In genomic region chr9:87984910-87985309, GRCm38 (mm10) we compare ENCODE assay signal across 24 mouse cellular contexts.
DNase-seq lines count a peak whose midpoint lies in the region; ATAC-seq lines count a peak whose summit lies in the region.
"Had no signal": no experiment of that assay in that cellular context is flagged by ENCODE, and none has a peak within 500 bp of the region (broad histone marks: within the 10 kb centered on the region; RNA-seq: fewer than 3 reads in every experiment).

No protein-coding gene starts in this region.

- 66% methylated on average over 3 of the region's 3 CpGs for WGBS in hindbrain, embryonic 10.5 days
- 64% methylated on average over 3 of the region's 3 CpGs for WGBS in hindbrain, embryonic 16.5 days
- 36% methylated on average over 3 of the region's 3 CpGs for WGBS in embryonic facial prominence, embryonic 15.5 days
- 12% methylated on average over 3 of the region's 3 CpGs for WGBS in limb, embryonic 12.5 days
- 68% methylated on average over 3 of the region's 3 CpGs for WGBS in kidney, embryonic 14.5 days

- no peak overlapping the region for H3K9ac ChIP-seq in hindbrain, embryonic 16.5 days (ENCODE audit: low read depth, low read length)
- no peak overlapping the region for H3K9ac ChIP-seq in embryonic facial prominence, embryonic 15.5 days
- no peak overlapping the region for H3K9ac ChIP-seq in limb, embryonic 12.5 days (replicated peaks)
- H3K9ac ChIP-seq in kidney, embryonic 14.5 days (ENCODE audit: low read depth, low read length) = no peak overlapping the region
- H3K9ac ChIP-seq: embryonic facial prominence, embryonic 12.5 days; hindbrain, embryonic 13.5 days; intestine, embryonic 15.5 days; midbrain, embryonic 12.5 days; neural tube, embryonic 12.5 days had no signal

- no peak for ATAC-seq in hindbrain, embryonic 16.5 days
- peak; percentile 29; the same call in 1 of the 2 replicates for ATAC-seq in embryonic facial prominence, embryonic 15.5 days (ENCODE audit: insufficient number of reproducible peaks, low FRiP score, low TSS enrichment, low read depth)
- ATAC-seq in limb, embryonic 12.5 days (ENCODE audit: insufficient number of reproducible peaks, insufficient read depth, low FRiP score, low TSS enrichment, low read depth) = peak; percentile 84
- no peak for ATAC-seq in kidney, embryonic 14.5 days (ENCODE audit: low FRiP score, low TSS enrichment)
- no peak for ATAC-seq in megakaryocyte-erythroid progenitor cell, adult 5-6 weeks (replicated peaks; ENCODE audit: low FRiP score, low TSS enrichment, poor library complexity, severe bottlenecking)
- ATAC-seq: intestine, embryonic 15.5 days had no signal

- peak; percentile 18 for DNase-seq in hindbrain, embryonic 10.5 days (ENCODE audit: low spot score)
- peak; percentile 64 for DNase-seq in embryo, embryonic 11 days
- DNase-seq in left cerebral cortex, postnatal 10 days (ENCODE audit: extremely low spot score in 1 of 2, low spot score in 2 of 2) = no peak
- DNase-seq: cerebellum, adult 9-11 months; gastrocnemius, adult 2 months; heart, postnatal 10 days; kidney, adult 9 months; kidney, postnatal 36 days; lung, adult 2 months; lung, postnatal 4 days; right cerebral cortex, adult 18-20 months; thymus, postnatal 25 days had no signal

- no peak overlapping the region for H3K27ac ChIP-seq in hindbrain, embryonic 10.5 days
- no peak overlapping the region for H3K27ac ChIP-seq in hindbrain, embryonic 16.5 days (ENCODE audit: low read depth, low read length)
- H3K27ac ChIP-seq in embryonic facial prominence, embryonic 15.5 days (replicated peaks) = no peak overlapping the region
- 0 out of 2 replicates have a peak overlapping the region, but pooled peaks have one; percentile 74 for H3K27ac ChIP-seq in limb, embryonic 12.5 days
- H3K27ac ChIP-seq in kidney, embryonic 14.5 days (ENCODE audit: low read depth, low read length) = no peak overlapping the region
- H3K27ac ChIP-seq: embryonic facial prominence, embryonic 12.5 days; gastrocnemius, adult 2 months; heart, embryonic 10.5 days; hindbrain, embryonic 13.5 days; intestine, embryonic 15.5 days; midbrain, embryonic 12.5 days; neural tube, embryonic 12.5 days had no signal

- H3K4me3 ChIP-seq in hindbrain, embryonic 10.5 days = no peak overlapping the region
- no peak overlapping the region for H3K4me3 ChIP-seq in hindbrain, embryonic 16.5 days (ENCODE audit: low read length)
- no peak overlapping the region for H3K4me3 ChIP-seq in embryonic facial prominence, embryonic 15.5 days (replicated peaks)
- no peak overlapping the region for H3K4me3 ChIP-seq in limb, embryonic 12.5 days (replicated peaks)
- H3K4me3 ChIP-seq in kidney, embryonic 14.5 days (ENCODE audit: low read length) = no peak overlapping the region
- H3K4me3 ChIP-seq: embryonic facial prominence, embryonic 12.5 days; gastrocnemius, adult 2 months; heart, embryonic 10.5 days; hindbrain, embryonic 13.5 days; intestine, embryonic 15.5 days; midbrain, embryonic 12.5 days; neural tube, embryonic 12.5 days had no signal

- H3K27me3 ChIP-seq in hindbrain, embryonic 10.5 days (ENCODE audit: insufficient read depth, poor library complexity, severe bottlenecking) = no peaks in the 10 kb centered on the region
- H3K27me3 ChIP-seq in hindbrain, embryonic 16.5 days (replicated peaks; ENCODE audit: control insufficient read depth, insufficient read depth, low read length) = no peaks in the 10 kb centered on the region
- H3K27me3 ChIP-seq in embryonic facial prominence, embryonic 15.5 days = no peaks in the 10 kb centered on the region
- peaks cover 21% of the 10 kb centered on the region for H3K27me3 ChIP-seq in limb, embryonic 12.5 days
- H3K27me3 ChIP-seq in kidney, embryonic 14.5 days (ENCODE audit: control insufficient read depth, insufficient read depth, low read length) = no peaks in the 10 kb centered on the region
- H3K27me3 ChIP-seq: embryonic facial prominence, embryonic 12.5 days; hindbrain, embryonic 13.5 days; intestine, embryonic 15.5 days; midbrain, embryonic 12.5 days; neural tube, embryonic 12.5 days had no signal

- intact Hi-C loops in left cerebral cortex, postnatal 10 days (cut with DNase I) = no loop called here

- H3K4me2 ChIP-seq in hindbrain, embryonic 16.5 days (ENCODE audit: low read length) = no peak overlapping the region
- no peak overlapping the region for H3K4me2 ChIP-seq in embryonic facial prominence, embryonic 15.5 days (replicated peaks)
- H3K4me2 ChIP-seq in limb, embryonic 12.5 days = no peak overlapping the region
- H3K4me2 ChIP-seq in kidney, embryonic 14.5 days (replicated peaks; ENCODE audit: low read depth, low read length) = no peak overlapping the region
- H3K4me2 ChIP-seq: embryonic facial prominence, embryonic 12.5 days; hindbrain, embryonic 13.5 days; intestine, embryonic 15.5 days; liver, embryonic 11.5 days; midbrain, embryonic 12.5 days; neural tube, embryonic 12.5 days had no signal

- H3K4me1 ChIP-seq in hindbrain, embryonic 10.5 days (replicated peaks) = no peaks in the 10 kb centered on the region
- H3K4me1 ChIP-seq in hindbrain, embryonic 16.5 days (ENCODE audit: control insufficient read depth, insufficient read depth, low read depth, low read length) = no peaks in the 10 kb centered on the region
- no peaks in the 10 kb centered on the region for H3K4me1 ChIP-seq in embryonic facial prominence, embryonic 15.5 days
- H3K4me1 ChIP-seq in limb, embryonic 12.5 days (replicated peaks) = peaks cover 21% of the 10 kb centered on the region; the same call in 1 of the 2 replicates
- no peaks in the 10 kb centered on the region for H3K4me1 ChIP-seq in kidney, embryonic 14.5 days (ENCODE audit: control insufficient read depth, insufficient read depth, low read length)
- H3K4me1 ChIP-seq: embryonic facial prominence, embryonic 12.5 days; heart, embryonic 10.5 days; hindbrain, embryonic 13.5 days; intestine, embryonic 15.5 days; midbrain, embryonic 12.5 days; neural tube, embryonic 12.5 days had no signal

- no peaks in the 10 kb centered on the region for H3K9me3 ChIP-seq in hindbrain, embryonic 10.5 days
- H3K9me3 ChIP-seq in hindbrain, embryonic 16.5 days (ENCODE audit: control insufficient read depth, low read length) = no peaks in the 10 kb centered on the region
- no peaks in the 10 kb centered on the region for H3K9me3 ChIP-seq in embryonic facial prominence, embryonic 15.5 days (replicated peaks)
- no peaks in the 10 kb centered on the region for H3K9me3 ChIP-seq in limb, embryonic 12.5 days
- no peaks in the 10 kb centered on the region for H3K9me3 ChIP-seq in kidney, embryonic 14.5 days (ENCODE audit: control insufficient read depth, low read length)
- H3K9me3 ChIP-seq: embryonic facial prominence, embryonic 12.5 days; heart, embryonic 10.5 days; hindbrain, embryonic 13.5 days; intestine, embryonic 15.5 days; midbrain, embryonic 12.5 days; neural tube, embryonic 12.5 days had no signal

- H3K36me3 ChIP-seq in hindbrain, embryonic 10.5 days = no peaks in the 10 kb centered on the region
- no peaks in the 10 kb centered on the region for H3K36me3 ChIP-seq in hindbrain, embryonic 16.5 days (ENCODE audit: control insufficient read depth, insufficient read depth, low read length)
- H3K36me3 ChIP-seq in embryonic facial prominence, embryonic 15.5 days = no peaks in the 10 kb centered on the region
- H3K36me3 ChIP-seq in limb, embryonic 12.5 days = no peaks in the 10 kb centered on the region
- no peaks in the 10 kb centered on the region for H3K36me3 ChIP-seq in kidney, embryonic 14.5 days (ENCODE audit: control insufficient read depth, insufficient read depth, low read length)
- H3K36me3 ChIP-seq: embryonic facial prominence, embryonic 12.5 days; heart, embryonic 10.5 days; hindbrain, embryonic 13.5 days; intestine, embryonic 15.5 days; midbrain, embryonic 12.5 days; neural tube, embryonic 12.5 days had no signal

Comparison
In these comparisons a context has a peak if more than half of its experiments do, and no peak if none do; other contexts are left out.
1. DNase-seq: peak in hindbrain, embryonic 10.5 days (single experiment) and embryo, embryonic 11 days (single experiment); none in left cerebral cortex, postnatal 10 days (0 of 2).
2. ATAC-seq: peak in embryonic facial prominence, embryonic 15.5 days (single experiment) and limb, embryonic 12.5 days (single experiment); none in hindbrain, embryonic 16.5 days (single experiment), kidney, embryonic 14.5 days (single experiment) and megakaryocyte-erythroid progenitor cell, adult 5-6 weeks (single experiment).